Mouse (Mus musculus) ES-CJ7 (cell line): ENCODE results near the gene 1700021F05Rik.
"Not testable (repeated sequence)": the region's sequence is repeated elsewhere in the genome, so short reads cannot be mapped to it uniquely, and the experiment has no call there.

Experiments
- DNase-seq: peaks from one replicate; pipeline ENCODE4 v3.0.0; 2011; ENCODE audit warnings: low read depth, low spot score

Gene 1700021F05Rik

DNA sequence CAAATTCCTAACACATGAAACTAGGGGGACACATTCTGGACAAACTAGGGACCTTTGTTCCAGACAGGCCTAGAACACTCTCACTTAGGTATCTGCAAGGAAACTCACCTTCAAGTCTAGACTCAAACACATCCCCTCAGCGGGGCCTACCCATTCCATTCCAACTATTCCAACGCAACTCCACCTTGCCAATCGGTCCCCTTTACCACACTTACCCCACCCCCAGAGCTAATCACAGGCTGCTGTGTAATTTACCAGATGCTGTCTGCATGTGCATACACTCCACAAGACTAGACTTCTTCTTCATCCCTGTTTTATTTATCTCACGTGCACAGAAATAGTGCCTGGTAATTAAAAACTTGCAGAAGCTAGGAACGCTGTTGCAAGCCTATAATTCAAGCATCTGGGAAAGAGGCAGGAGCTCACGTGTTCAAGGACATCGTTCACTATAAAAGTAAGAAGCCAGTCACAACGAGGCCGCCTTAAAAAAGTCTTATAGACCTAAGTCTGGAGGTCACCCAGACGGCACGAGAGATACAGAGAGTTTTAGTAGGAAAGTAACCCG is 966 bp downstream of the 1700021F05Rik start:
- DNase-seq, result no peak

DNA sequence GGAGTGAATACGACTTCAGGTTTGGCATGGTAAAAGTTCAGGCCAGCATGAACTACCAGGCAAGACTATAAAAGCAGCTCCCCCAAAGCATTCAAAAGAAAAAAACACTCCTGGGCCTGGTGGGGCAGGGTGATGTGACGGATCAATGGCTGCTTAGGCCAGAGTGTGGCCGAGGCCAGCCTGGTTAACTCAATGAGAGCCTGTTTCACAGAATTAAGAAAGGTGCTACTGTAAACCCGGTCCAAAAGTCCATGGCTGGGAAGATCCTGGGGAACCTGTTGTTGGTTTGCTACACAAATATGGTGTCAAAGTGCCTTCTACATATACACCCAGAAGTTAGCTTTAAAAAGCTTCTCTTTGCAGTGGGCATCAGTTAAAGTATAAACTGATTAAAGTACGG is 2.0 kb downstream of the 1700021F05Rik start:
- no peak for DNase-seq

DNA sequence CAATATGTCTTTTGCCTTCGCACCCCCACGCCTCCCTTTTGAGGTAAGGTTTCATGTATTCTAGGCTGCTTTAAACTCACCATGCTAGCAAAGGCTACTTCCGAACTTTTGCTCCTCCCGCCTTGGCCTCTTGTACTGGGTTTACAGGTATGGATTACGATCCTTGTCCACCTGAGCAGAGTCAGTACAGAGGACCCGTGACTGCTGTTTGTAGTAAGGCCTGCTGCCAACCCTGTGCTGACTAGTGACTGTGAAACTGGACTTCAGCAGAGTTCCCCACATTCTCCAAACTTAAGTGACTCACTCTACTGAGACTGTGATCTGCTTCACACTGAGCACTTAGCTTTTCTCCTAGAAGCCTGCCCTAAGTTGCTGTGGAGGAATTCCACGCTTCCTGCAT is 3.1 kb downstream of the 1700021F05Rik start:
- no peak for DNase-seq

DNA sequence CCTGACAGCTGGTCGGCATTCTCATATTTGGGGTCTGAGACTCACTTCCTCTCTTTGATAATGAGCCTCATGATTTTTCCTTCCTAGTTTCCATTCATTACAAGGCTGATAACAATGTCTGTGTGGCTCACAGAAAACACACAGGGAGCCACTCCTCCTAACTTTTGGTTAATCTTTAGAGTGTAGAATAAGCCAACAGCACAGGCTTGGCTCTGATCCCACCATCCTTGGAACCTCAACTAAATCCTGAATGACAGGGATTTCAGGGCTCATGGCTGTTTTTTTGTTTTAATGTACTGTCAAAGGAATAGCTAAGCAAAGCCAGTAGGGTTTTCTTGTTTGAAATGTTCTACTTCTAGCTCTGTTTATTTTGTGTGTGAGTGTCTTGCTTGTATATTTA is 6.4 kb downstream of the 1700021F05Rik start:
- no peak for DNase-seq

DNA sequence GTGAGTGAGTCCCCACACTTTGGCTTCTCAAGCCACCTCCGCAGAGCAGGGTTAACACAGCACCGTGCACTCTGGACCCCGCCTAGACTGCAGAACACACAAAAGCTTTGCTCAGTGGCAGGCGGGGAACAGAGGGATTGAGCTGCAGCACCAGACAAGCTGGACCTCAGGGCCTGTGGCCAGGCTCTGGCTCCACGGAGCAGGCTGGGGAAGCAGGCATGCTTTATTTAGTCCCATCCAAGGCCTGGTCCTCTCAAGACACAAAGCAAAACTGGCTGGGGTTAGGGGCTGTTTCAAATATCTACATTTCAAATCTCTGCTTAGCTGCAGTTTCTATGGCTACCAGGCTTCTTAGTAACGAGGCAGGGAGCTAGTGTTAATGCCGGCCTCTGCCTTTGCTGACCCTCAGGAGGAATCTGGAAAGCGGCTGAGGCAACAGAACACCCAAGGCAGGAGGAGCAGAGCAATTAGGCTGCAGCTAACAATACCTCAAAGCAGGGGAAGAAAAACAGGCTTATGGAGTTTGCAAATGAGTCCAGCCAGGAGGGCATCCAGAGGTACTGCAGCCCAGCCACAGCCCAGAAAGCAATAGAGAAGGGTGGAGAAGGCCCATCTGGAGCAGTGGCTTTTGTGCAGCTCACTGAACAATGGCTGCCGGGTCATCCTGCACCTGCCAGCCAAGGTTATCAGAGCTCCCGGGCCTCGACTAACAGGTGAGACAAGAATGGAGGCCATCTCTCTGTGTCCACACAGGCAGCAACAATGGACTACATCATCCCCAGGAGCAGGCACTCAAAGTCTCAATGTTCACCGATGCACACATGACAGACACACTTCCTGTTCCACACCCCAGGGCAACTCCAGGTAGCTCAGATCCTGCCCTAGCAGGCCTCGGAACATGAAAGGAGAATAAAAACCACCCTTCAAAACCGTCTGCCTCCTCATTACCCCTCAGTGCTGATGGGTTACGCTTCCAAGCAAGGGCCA is 13.2 kb downstream of the 1700021F05Rik start:
- DNase-seq, result peak; percentile 26

DNA sequence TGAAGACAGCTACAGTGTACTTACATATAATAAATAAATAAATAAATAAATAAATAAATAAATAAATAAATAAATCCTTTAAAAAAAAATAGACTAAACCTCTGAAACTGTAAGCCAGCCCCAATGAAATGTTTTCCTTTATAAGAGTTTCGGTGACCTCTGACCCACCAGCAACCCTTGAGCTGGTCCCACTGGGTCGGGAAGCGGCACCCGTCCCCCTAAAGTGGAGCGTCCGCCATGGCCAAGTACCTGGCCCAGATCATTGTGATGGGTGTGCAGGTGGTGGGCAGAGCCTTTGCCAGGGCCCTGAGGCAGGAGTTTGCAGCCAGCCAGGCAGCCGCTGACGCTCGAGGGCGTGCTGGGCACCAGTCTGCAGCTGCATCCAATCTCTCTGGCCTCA is 16.9 kb downstream of the 1700021F05Rik start, which contains the start of gene Gm9803:
Gene Gm9803 (plus strand): TSS at position 154 of the 400 bp plus-strand sequence.
- not testable (repeated sequence) for DNase-seq

DNA sequence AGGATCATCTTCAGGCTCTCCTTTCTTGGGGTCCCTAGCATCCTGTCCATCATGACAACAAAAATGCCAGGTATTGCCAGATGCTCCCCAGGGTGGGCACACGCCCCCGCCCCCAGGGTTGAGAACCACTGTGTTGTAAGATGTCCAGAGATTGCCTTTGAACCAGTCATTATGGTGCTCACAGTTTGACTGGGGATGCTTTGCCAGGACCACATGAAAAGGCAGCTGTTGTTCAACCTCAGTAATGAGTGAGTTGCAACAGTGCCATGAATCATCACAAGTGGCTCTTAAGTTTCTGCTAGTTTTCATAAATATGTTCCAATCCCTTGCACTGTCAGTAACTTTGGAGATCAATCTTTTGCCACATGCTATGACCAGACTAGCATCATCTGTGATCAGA is 20.8 kb downstream of the 1700021F05Rik start:
- DNase-seq, result no peak

DNA sequence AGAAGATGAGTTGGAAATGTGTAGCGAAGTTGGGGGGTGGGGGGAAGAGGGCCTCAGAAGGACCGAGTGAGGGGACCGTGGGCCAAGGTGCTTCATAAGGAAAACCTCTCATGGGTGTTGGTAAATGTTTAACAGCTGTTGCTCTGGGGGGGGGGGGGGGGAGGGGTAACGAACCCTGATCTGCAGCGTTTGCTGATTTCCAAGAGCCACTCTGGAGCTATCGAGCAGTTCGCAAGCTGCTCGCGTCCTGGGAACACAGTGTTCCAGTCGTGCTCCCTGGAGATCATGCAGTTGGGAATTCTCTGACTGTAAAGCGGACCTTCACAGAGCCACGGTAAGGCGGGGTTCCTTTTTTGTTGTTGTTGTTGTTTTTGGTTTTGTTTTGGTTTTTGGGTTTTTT is 22.4 kb downstream of the 1700021F05Rik start:
- no peak for DNase-seq

DNA sequence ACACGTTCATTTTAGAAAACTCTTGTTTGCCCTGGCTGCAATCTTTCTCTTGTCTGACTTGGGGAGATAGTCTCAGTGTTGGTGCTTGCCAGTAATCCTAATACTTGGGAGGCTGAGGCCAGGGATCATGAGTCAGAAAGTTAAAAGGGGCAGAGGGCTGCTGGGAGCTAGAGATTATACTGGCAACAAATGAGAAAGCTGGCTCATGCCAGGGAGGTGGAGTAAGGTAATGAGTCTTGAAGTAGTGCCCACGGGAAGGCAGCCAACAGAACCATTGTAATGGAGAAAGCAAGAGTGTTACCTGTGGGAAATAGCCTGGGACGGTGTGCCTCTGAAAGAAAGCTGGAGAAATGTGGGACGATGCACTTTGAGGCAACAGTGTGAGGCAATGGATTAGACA is 23.0 kb downstream of the 1700021F05Rik start:
- no peak for DNase-seq

DNA sequence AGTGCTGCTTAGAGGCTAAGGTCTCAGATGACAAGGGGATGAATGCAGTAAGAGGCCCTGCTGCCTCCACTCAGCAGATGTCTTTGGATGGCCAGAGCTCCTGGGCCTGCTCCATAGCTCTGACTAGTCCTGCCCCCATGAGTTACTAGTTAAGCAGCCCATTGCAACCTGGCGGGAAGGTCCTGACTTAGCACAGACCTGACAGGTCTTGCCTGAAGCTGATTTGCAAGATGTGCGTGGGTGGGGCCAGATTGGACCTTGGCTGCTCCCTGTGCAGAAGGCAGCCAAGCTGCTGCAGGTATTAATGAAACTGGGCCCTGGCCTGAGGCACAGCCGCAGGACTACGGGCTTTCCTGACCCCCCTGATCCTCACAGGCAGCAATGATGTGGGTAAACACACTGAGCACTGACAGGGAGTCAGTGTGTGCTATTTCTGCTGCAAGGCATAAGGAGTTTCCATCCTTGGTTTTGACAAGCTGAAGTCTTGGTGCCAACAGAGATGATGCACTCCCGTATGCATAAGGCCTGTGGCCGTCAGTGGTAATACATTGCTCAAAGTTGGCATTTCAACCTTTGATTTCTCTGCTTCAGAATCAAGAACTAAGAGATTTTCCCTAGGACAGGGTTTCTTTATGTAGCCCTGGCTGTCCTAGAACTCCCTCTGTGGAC is 23.7 kb downstream of the 1700021F05Rik start:
- peak; percentile 32 for DNase-seq

DNA sequence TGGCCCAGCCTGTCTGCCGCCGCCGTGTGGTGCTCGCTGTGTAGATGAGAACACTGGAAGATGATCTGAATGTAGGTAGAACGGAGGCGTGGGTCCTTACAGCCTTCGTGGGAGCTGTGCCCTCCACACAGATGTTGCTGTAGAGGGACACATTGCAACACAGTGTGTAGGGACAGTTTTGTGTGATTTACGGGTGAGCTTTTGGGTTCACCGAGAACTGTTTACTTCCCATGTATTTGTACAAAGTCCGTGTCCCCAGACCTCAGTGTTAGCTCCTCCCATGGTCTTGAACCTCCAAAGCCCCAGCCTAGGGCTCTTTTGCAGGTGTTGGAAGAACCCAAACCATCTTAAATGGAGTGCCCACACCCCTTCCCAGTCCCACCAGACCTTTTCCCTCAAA is 27.8 kb downstream of the 1700021F05Rik start:
- DNase-seq, result no peak

DNA sequence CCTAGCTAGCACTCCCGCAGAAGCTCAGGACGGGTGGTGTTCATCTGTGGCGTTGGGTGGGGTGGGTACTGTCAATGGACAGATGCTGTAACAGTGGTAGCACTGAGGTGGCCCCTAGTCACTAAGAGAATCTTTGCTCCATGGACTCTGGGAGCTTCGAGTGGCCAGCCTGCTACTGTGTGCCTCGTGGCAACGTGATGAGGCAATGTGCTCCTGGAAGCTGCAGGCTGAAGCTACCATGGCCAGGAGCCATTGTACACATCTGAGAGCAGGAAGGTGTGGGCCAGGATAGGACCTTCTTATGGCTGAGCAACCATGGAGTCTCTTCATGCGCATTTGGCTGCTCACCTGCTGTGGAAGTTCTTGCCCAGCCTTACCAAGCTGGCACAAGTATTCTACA is 31.6 kb downstream of the 1700021F05Rik start:
- DNase-seq, result no peak

DNA sequence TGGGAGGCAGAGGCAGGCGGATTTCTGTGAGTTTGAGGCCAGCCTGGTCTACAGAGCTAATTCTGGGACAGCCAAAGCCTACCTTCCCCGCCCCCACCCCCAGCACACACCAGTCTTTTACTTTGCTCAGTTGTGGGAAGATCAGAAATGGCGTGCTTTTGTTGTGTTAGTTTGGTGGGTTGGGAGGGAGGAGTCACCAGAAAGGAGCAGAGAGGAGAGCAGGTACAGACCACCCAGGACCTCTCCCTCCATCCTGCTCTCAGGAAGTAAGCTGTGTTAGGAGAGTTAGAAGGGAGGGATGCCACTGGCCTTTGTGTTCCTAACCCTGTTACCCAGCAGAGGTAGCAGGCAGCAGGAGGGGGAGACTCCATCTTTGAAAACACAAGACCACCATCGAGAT is 33.7 kb downstream of the 1700021F05Rik start:
- DNase-seq, result peak; percentile 65

DNA sequence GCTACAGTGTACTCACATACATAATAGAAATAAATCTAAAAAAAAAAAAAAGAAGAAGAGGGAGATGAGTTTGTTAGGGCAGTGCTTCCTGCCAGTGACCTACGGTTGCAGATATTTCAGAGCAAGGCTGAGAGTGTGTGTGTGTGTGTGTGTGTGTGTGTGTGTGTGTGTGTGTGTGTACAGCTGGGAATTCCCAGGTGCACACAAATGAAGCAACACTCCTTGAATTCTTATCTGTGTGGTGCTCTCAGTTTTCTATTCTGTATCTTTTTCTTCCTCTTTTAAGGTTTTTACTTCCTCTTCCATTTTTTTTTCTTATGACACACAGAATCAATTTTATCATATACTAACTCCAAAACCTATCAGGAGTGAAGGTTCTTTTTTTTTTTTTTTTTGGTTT is 36.5 kb downstream of the 1700021F05Rik start:
- DNase-seq, result no peak

DNA sequence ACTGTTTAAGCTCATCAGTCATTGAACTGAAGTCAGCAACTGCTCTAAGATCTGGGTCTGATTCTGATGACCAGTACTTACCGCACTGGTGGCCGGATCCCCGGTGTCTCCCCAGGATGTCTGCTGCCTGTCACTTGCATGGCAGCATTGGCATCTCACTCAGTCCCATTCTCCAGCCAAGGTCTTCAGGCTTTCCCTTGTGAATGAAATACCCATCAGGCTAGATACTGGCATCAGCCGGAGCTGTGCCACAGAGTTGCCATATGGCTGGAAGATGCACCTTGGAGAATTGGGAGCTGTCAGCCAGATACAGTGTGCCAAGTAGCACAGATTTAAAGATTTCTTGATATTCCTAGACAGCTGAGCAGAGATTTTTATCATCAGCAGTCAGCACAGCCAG is 38.2 kb downstream of the 1700021F05Rik start:
- DNase-seq, result no peak

DNA sequence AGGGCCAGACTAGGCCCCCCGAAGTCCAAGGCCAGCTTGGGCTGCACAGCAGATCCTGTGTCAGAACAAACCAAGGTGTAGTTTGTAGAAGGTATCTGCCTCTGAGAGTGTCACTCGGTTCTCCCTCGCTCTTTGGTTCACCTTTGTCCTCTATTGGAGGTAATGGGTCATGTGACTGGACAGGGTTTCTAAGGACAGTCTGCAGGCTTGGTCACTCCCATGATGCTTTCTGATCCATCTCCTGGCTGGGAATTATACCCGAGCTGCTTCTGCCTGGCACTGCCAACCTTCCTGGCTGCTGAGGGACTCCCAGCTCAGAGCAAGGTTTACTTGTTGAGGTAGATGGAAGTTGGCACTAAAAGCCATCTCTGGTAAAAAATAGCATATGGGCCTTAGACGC is 49.9 kb downstream of the 1700021F05Rik start:
- no peak for DNase-seq

DNA sequence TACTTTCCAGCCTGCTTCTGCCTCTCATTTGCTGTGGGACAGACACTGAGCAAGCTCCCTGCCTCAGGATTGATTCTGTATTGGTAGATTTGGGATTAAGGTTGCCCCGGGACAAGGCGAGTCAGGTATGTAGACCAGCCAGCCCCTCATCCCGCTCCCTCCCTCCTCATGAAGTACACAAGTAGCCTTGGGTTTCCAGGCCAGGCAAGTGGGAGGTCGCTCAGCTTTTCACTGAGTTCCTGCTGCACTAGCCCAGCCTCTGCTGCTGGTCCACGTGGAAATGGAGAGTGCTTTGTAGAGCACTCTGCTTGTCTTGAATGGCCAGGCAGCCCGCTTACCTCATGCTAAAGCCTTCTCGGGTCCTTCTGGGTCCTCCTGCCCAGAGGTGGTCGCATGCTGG is 50.8 kb downstream of the 1700021F05Rik start:
- no peak for DNase-seq

DNA sequence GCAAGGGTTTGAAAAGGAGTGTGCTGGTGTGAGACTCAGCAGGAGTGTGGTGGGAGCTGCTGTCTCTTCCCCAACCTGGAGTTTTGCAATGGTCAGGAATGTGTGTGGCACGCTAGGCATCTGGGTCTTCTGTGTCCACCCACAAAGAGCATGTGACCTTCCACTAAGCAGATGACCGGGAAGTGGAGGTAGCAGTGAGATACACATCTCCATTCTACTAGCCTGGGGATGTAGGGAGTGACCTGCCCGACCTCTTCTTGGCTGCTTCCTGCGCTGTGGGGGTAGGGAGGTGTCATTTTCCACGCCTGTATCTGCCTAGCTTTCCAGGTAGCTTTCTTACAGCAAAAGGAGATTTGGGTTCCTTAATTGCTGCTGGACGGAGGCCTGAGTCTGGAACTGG is 51.2 kb downstream of the 1700021F05Rik start:
- peak; percentile 65 for DNase-seq

DNA sequence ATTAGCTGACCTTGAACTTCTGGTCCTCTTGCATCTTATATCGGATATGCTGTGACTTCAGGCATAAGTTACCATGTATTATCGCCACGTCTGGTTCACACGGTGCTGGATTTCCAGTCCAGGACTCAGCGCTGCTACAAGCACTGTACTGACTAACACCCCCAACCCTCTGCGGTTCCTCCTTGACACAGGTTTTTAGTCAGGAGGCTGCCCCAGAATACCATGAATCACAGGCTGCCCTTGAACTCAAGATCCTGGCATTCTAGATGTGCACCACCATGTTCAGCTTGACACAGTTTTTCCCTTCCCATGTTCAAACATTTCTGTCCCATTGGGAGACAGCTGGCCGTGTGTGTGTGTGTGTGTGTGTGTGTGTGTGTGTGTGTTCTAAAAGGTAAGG is 51.7 kb downstream of the 1700021F05Rik start:
- no peak for DNase-seq

DNA sequence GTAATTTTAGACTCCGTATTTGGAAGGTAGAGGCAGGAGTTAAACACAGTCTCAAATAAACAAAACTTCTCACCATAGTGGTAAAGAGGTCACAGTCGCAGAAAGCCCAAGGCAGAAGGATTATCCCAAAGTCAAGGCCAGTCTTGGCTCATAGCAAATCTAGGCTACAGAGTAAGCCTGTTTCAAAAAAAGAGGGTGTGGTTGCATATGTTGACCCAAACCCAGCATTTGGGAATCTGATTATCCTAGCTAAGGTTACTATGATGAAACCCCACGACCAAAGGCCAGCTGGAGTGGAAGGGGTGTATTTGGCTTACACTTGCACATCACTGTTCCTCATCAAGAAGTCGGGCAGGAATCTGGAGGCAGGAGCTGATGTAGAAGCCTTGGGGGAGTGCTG is 52.5 kb downstream of the 1700021F05Rik start:
- DNase-seq, result no peak

DNA sequence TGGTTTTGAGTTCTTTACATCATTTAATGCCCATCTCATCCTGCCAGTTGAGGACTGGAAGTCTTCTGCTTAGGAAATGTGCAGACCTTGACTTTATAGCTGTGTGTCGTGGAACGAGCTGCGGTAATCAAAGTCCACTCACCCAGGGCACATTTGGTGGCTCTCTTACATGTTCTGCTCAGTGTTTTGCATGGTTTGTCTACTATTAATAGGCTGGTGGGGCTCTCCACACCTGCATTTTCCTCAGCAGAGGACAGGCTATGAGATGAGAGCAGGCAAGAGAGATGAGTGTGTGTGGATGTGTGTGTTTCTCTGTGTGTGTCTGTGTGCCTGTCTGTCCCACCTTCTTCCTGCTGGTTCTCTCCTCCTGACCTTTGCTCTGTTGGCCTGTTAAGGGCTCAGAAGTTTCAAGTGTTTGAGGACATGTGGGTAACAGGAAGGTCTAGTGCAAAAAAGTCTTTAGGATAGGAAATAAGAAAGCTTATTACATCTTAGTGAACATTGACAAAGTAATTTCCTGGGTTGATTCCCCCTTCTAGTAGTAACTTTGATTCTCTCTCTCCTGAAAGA is 53.3 kb downstream of the 1700021F05Rik start:
- DNase-seq, result no peak

DNA sequence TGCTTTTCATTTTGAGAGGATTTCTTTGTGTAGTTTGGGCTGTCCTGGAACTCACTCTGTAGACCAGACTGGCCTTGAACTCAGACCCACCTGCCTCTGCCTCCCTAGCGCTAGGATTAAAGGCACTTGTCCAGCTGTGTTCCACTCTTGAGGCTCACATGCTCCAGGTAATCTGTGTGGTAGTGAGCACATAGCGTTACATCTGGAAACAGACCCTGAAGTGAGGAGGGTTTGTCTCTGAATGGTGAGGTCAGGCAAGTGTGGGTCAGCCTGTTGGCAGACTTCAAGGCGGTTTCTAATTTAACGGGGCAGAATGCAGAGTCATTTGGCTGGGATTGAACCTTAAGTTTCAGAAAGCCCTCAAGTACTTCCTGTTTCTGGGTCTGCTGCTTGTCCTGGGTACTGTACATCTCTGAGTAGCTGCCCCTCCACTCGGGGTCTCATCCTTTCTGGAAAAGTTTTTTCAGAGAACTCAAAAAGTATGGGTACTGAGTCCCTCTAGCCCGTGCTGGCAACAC is 55.0 kb downstream of the 1700021F05Rik start:
- no peak for DNase-seq
